Mouse (Mus musculus) MEL (cell line): ENCODE results near the gene Gpbar1. TPM values are rescaled to one million over a fixed set of nuclear protein-coding genes. Genes with fewer than 3 reads are reported as not detected.

ENCODE experiments used
- DNase-seq: peaks from one replicate; pipeline ENCODE4 v3.0.0; 2011; ENCODE audit warnings: low read depth, low spot score
- H3K27ac ChIP-seq: 2 replicates; pipeline ENCODE4 v1.5.1; 2012; ENCODE audit warnings: low read depth, mild to moderate bottlenecking, control low read depth, low read length, moderate library complexity; ENCODE audit not compliant: control insufficient read depth
- H3K27me3 ChIP-seq, 2 experiments: fragments of 150-350 bp in 1 of 2; sonication (generic) in 1 of 2; 2 replicates each; pipeline ENCODE4 v1.6.1; 2012; ENCODE audit warnings: low read length in 2 of 2, mild to moderate bottlenecking in 2 of 2, improper control_type of control experiment in 1 of 2, moderate library complexity in 1 of 2; ENCODE audit not compliant: insufficient read depth in 2 of 2, control insufficient read depth in 1 of 2
- H3K36me3 ChIP-seq, 2 experiments: 2 replicates each; pipeline ENCODE4 v1.6.1; 2012 to 2014; ENCODE audit warnings: low read length in 2 of 2, improper control_type of control experiment in 1 of 2, inconsistent platforms in 1 of 2, mild to moderate bottlenecking in 1 of 2; ENCODE audit not compliant: insufficient read depth in 2 of 2, control insufficient read depth in 1 of 2
- H3K4me1 ChIP-seq, 2 experiments: fragments of 150-350 bp in 1 of 2; sonication (generic) in 1 of 2; 2 replicates each; pipeline ENCODE4 v1.6.1; 2012; ENCODE audit warnings: low read length in 2 of 2, improper control_type of control experiment in 1 of 2, mild to moderate bottlenecking in 1 of 2; ENCODE audit not compliant: insufficient read depth in 2 of 2, control insufficient read depth in 1 of 2
- H3K4me3 ChIP-seq, 2 experiments: fragments of 150-350 bp in 1 of 2; sonication (generic) in 1 of 2; 2 replicates each; pipeline ENCODE4 v1.5.1; 2012; ENCODE audit warnings: low read depth in 2 of 2, low read length in 2 of 2, mild to moderate bottlenecking in 2 of 2, moderate library complexity in 2 of 2, control low read depth in 1 of 2, improper control_type of control experiment in 1 of 2; ENCODE audit not compliant: control insufficient read depth in 1 of 2, insufficient read depth in 1 of 2
- H3K79me2 ChIP-seq: 2 replicates; pipeline ENCODE4 v1.6.1; 2012; ENCODE audit warnings: mild to moderate bottlenecking, low read length, moderate library complexity; ENCODE audit not compliant: control insufficient read depth, poor library complexity, insufficient read depth
- H3K9ac ChIP-seq: 2 replicates; pipeline ENCODE4 v1.6.1; 2012; ENCODE audit warnings: low read depth, mild to moderate bottlenecking, control low read depth, low read length, moderate library complexity; ENCODE audit not compliant: control insufficient read depth, poor library complexity, severe bottlenecking
- H3K9me3 ChIP-seq: fragments of 150-350 bp; sonication (generic); replicated peaks from 2 replicates; pipeline ENCODE4 v1.6.1; 2012; ENCODE audit warnings: mild to moderate bottlenecking, low read length, improper control_type of control experiment, moderate library complexity; ENCODE audit not compliant: insufficient read depth
- BHLHE40 ChIP-seq: IDR thresholded peaks from 2 replicates; pipeline ENCODE4 v1.6.1; 2012; ENCODE audit warnings: low read depth, mild to moderate bottlenecking, inconsistent platforms, low read length, improper control_type of control experiment, borderline replicate concordance
- CHD1 ChIP-seq: IDR thresholded peaks from 2 replicates; pipeline ENCODE4 v1.6.1; 2012; ENCODE audit warnings: low read depth, mild to moderate bottlenecking, inconsistent platforms, low read length, improper control_type of control experiment
- CTCF ChIP-seq, 3 experiments: IDR thresholded peaks in 2 of 3; conservative IDR thresholded peaks in 1 of 3; 2 replicates each; pipeline ENCODE4 v1.5.1; 2011 to 2012; ENCODE audit warnings: low read length in 3 of 3, low read depth in 2 of 3, mild to moderate bottlenecking in 2 of 3, improper control_type of control experiment in 1 of 3, inconsistent platforms in 1 of 3, mixed read lengths in 1 of 3, moderate library complexity in 1 of 3; ENCODE audit not compliant: control insufficient read depth in 1 of 3, insufficient read depth in 1 of 3, poor library complexity in 1 of 3, severe bottlenecking in 1 of 3
- E2F4 ChIP-seq: IDR thresholded peaks from 2 replicates; pipeline ENCODE4 v1.6.1; 2011; ENCODE audit warnings: low read depth, low read length, improper control_type of control experiment, borderline replicate concordance
- GABPA ChIP-seq: IDR thresholded peaks from 2 replicates; pipeline ENCODE4 v1.6.1; 2012; ENCODE audit warnings: low read depth, mild to moderate bottlenecking, inconsistent platforms, low read length, improper control_type of control experiment, moderate library complexity
- GATA1 ChIP-seq: IDR thresholded peaks from 2 replicates; pipeline ENCODE4 v1.6.1; 2011; ENCODE audit warnings: low read depth, low read length, improper control_type of control experiment
- HCFC1 ChIP-seq: IDR thresholded peaks from 2 replicates; pipeline ENCODE4 v1.6.1; 2012; ENCODE audit warnings: low read depth, mild to moderate bottlenecking, inconsistent platforms, low read length, improper control_type of control experiment, moderate library complexity
- JUND ChIP-seq: IDR thresholded peaks from 2 replicates; pipeline ENCODE4 v1.6.1; 2011; ENCODE audit warnings: low read depth, mild to moderate bottlenecking, improper control_type of control experiment, low read length
- KAT2A ChIP-seq: conservative IDR thresholded peaks from 2 replicates; pipeline ENCODE4 v1.6.1; 2012; ENCODE audit warnings: low read depth, low read length, improper control_type of control experiment, inconsistent platforms
- MAX ChIP-seq: IDR thresholded peaks from 2 replicates; pipeline ENCODE4 v1.6.1; 2011; ENCODE audit warnings: low read length, improper control_type of control experiment
- MEF2A ChIP-seq: IDR thresholded peaks from 2 replicates; pipeline ENCODE4 v1.6.1; 2014; ENCODE audit warnings: low read depth, mild to moderate bottlenecking, inconsistent platforms, low read length, improper control_type of control experiment; ENCODE audit not compliant: poor library complexity, insufficient replicate concordance, severe bottlenecking; ENCODE audit errors: extremely low read depth
- MXI1 ChIP-seq: IDR thresholded peaks from 2 replicates; pipeline ENCODE4 v1.6.1; 2011; ENCODE audit warnings: mild to moderate bottlenecking, low read depth, low read length, improper control_type of control experiment
- MYC ChIP-seq: IDR thresholded peaks from 2 replicates; pipeline ENCODE4 v1.6.1; 2011; ENCODE audit warnings: low read depth, mild to moderate bottlenecking, low read length, improper control_type of control experiment, moderate library complexity
- NELFE ChIP-seq: IDR thresholded peaks from 2 replicates; pipeline ENCODE4 v1.6.1; 2011; ENCODE audit warnings: low read depth, low read length, improper control_type of control experiment
- NRF1 ChIP-seq: IDR thresholded peaks from 2 replicates; pipeline ENCODE4 v1.6.1; 2014; ENCODE audit warnings: low read depth, mild to moderate bottlenecking, inconsistent platforms, low read length, improper control_type of control experiment, moderate library complexity; ENCODE audit not compliant: poor library complexity, insufficient read depth, severe bottlenecking
- POLR2AphosphoS2 ChIP-seq: IDR thresholded peaks from 2 replicates; pipeline ENCODE4 v1.6.1; 2011; ENCODE audit warnings: low read length, improper control_type of control experiment
- SMC3 ChIP-seq: IDR thresholded peaks from 2 replicates; pipeline ENCODE4 v1.6.1; 2011; ENCODE audit warnings: low read depth, low read length, improper control_type of control experiment
- TBP ChIP-seq: IDR thresholded peaks from 2 replicates; pipeline ENCODE4 v1.8.0; 2011; ENCODE audit warnings: low read depth, low read length, improper control_type of control experiment
- TCF12 ChIP-seq: IDR thresholded peaks from 2 replicates; pipeline ENCODE4 v1.6.1; 2014; ENCODE audit warnings: low read depth, mild to moderate bottlenecking, inconsistent platforms, low read length, improper control_type of control experiment, moderate library complexity
- UBTF ChIP-seq: IDR thresholded peaks from 2 replicates; pipeline ENCODE4 v1.6.1; 2012; ENCODE audit warnings: low read depth, mild to moderate bottlenecking, inconsistent platforms, low read length, improper control_type of control experiment, moderate library complexity, borderline replicate concordance; ENCODE audit not compliant: insufficient read depth
- USF2 ChIP-seq, 2 experiments: IDR thresholded peaks; 2 replicates each; pipeline ENCODE4 v1.6.1; 2011 to 2012; ENCODE audit warnings: improper control_type of control experiment in 2 of 2, low read length in 2 of 2, borderline replicate concordance in 1 of 2, inconsistent platforms in 1 of 2, low read depth in 1 of 2, mild to moderate bottlenecking in 1 of 2; ENCODE audit not compliant: insufficient read depth in 1 of 2
- ZC3H11A ChIP-seq: IDR thresholded peaks from 2 replicates; pipeline ENCODE4 v1.6.1; 2012; ENCODE audit warnings: low read depth, mild to moderate bottlenecking, inconsistent platforms, low read length, improper control_type of control experiment
- ZMIZ1 ChIP-seq: IDR thresholded peaks from 2 replicates; pipeline ENCODE4 v1.6.1; 2012; ENCODE audit warnings: low read depth, mild to moderate bottlenecking, inconsistent platforms, low read length, improper control_type of control experiment, moderate library complexity
- polyA plus RNA-seq, 2 experiments: library from polyadenylated mRNA; stranded (reverse) in 1 of 2; unstranded in 1 of 2; fragments of >175 nt in 1 of 2; fragments of >200 nt in 1 of 2; gene quantifications; 2 replicates each; pipeline versions ENCODE4 v1.2.1 to v1.2.4; 2012; ENCODE audit warnings: low replicate concordance in 2 of 2, low read depth in 1 of 2; ENCODE audit not compliant: insufficient read length in 2 of 2, insufficient read depth in 1 of 2, missing spikeins in 1 of 2
- total RNA-seq: library from RNA; depleted of rRNA; stranded (reverse); fragments of 300-350 nt; gene quantifications from 2 replicates; pipeline ENCODE4 v1.2.3, GENCODE M21; 2012; rRNA removed

Gpbar1 gene
- total RNA-seq (0.16 TPM in 1 of 2 replicates, not detected in the other), polyA plus RNA-seq (not detected)

DNA sequence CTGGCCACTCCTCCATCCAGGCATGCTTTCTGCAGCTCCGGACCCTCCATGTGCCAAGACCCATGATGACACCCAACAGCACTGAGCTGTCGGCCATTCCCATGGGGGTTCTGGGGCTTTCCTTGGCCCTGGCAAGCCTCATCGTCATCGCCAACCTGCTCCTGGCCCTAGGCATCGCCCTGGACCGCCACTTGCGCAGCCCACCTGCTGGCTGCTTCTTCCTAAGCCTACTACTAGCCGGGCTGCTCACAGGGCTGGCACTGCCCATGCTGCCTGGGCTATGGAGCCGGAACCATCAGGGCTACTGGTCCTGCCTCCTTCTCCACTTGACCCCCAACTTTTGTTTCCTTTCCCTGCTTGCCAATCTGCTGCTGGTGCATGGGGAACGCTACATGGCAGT lies at the start of gene Gpbar1:
Gene Gpbar1 (plus strand): TSS at position 13 of the 400 bp plus-strand sequence.
- H3K79me2 ChIP-seq, result peaks cover 4% of the 10 kb centered on the region
- H3K9ac ChIP-seq, result no peak within 1 kb of the TSS
- no peak within 1 kb of the TSS for H3K4me3 ChIP-seq
- no peak within 1 kb of the TSS for H3K27ac ChIP-seq
- H3K9me3 ChIP-seq, result no peaks in the 10 kb centered on the region
- peaks cover 0 to under 1% of the 10 kb centered on the region in 2 experiments; a peak in 1 of 4 replicates for H3K4me1 ChIP-seq
- TF ChIP-seq ZMIZ1 (no peak), TBP (no peak), TCF12 (no peak), NELFE (no peak), MXI1 (no peak), CHD1 (no peak), JUND (no peak), UBTF (no peak), GATA1 (no peak), NRF1 (no peak), GABPA (no peak), POLR2AphosphoS2 (no peak), MAX (no peak), KAT2A (no peak)
- no peak for DNase-seq
- H3K36me3 ChIP-seq, result no peaks in the 10 kb centered on the region
- H3K27me3 ChIP-seq, result no peaks in the 10 kb centered on the region

- Histone ChIP-seq H3K4me3 (no peak overlapping the region), H3K27ac (no peak overlapping the region), H3K9me3 (no peaks in the 10 kb centered on the region), H3K27me3 (no peaks in the 10 kb centered on the region), H3K36me3 (peaks cover 0 to 11% of the 10 kb centered on the region in 2 experiments; a peak in 2 of 4 replicates), H3K4me1 (peaks cover 0 to 12% of the 10 kb centered on the region in 2 experiments; a peak in 2 of 4 replicates), H3K79me2 (no peaks in the 10 kb centered on the region), H3K9ac (no peak overlapping the region)
- DNase-seq, result no peak
- TF ChIP-seq MYC, result no peak
- TF ChIP-seq CHD1, result no peak
- TF ChIP-seq SMC3, result no peak
- no peak for TF ChIP-seq BHLHE40
- TF ChIP-seq USF2 (IDR thresholded peaks at IDR 0.05; ENCODE audit: borderline replicate concordance in 1 of 2, insufficient read depth in 1 of 2, low read depth in 1 of 2, low read length in 2 of 2), result no peak
- no peak for TF ChIP-seq HCFC1
- TF ChIP-seq CTCF (IDR thresholded peaks at IDR 0.05 in 2 of 3, conservative IDR thresholded peaks at IDR 0.05 in 1 of 3; ENCODE audit: control insufficient read depth in 1 of 3, insufficient read depth in 1 of 3, low read depth in 2 of 3, low read length in 3 of 3, poor library complexity in 1 of 3, severe bottlenecking in 1 of 3), result no peak
- no peak for TF ChIP-seq GATA1
- no peak for TF ChIP-seq MXI1
- no peak for TF ChIP-seq MEF2A
- no peak for TF ChIP-seq POLR2AphosphoS2
- TF ChIP-seq ZC3H11A, result no peak
- TF ChIP-seq NRF1, result no peak
- TF ChIP-seq ZMIZ1, result no peak
- no peak for TF ChIP-seq E2F4
These were observed 48.4 kb upstream of the Gpbar1 start for GRCm38 (mm10) chr1:74229942-74230341.
